Mouse (Mus musculus): ENCODE measurements around the gene Fbxl14. TPM values are rescaled to one million over a fixed set of nuclear protein-coding genes. Genes with fewer than 3 reads are reported as not detected.

Fbxl14 gene
- polyA plus RNA-seq, 1 experiment from 2014 or later: 2.8 TPM

DNA sequence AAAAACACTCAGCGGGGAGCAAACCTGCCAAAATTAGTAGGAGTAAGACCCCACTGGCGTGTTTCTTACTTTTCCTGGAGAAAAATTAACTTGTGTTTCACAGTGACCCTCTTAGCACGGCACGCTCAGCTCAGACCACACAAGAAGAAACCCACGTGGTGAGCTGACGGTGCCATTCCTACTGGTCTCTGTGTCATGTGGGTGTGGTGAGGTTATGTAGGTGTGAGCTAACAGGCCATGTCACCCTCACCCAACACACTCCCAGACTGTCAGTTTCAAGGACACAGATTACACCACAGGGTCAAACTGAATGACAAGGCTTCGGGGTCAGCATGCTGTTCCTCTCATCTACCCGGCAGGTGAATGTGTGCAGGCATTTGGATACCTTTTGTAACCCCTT lies 25.3 kb downstream of the Fbxl14 start:
- WGBS (ENCODE audit: insufficient replicate concordance): 76% methylated on average over 8 of the region's 8 CpGs
- no peaks in the 10 kb centered on the region for H3K9me3 ChIP-seq (replicated peaks)
- ATAC-seq (ENCODE audit: low read depth) (no peak), DNase-seq (no peak)
- no peaks in the 10 kb centered on the region for H3K27me3 ChIP-seq
- no peaks in the 10 kb centered on the region for H3K4me1 ChIP-seq (replicated peaks)
- no peak overlapping the region for H3K4me2 ChIP-seq
- no peak overlapping the region for H3K27ac ChIP-seq
- no peaks in the 10 kb centered on the region for H3K36me3 ChIP-seq
- no peak overlapping the region for H3K4me3 ChIP-seq (replicated peaks)
- no peak overlapping the region for H3K9ac ChIP-seq

DNA sequence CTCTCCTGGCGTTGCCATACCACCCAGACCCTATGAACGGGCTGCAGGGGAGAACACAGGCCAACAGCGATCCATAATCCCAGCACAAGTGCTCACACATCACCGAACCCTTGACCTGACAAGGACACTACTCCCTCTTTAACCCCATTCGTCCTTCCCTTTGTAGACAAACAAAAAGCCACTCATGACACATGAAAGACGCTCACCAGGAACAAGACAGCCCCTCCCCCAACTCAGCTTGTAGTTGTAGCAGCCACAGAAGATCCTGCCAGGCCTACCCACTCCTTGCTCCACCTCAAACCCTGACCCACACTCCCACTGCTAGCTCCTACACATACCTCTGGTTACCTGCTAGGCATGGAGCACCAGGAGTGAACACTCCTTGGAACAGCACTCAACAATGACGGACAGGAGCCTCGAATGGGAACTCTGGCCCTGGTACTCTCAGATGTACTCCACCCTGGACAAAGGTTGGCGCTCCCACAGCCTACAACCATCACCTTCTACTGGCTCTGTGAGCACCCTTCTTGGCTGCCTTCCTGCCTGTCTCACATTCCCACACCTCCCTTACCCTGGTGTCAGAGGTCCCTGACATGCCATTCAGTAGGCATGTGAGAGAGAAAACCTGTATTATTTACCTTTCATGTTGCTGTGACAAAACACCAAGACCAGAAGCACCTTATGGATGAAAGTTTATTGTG lies 26.2 kb downstream of the Fbxl14 start:
- ATAC-seq (ENCODE audit: low read depth): no peak

DNA sequence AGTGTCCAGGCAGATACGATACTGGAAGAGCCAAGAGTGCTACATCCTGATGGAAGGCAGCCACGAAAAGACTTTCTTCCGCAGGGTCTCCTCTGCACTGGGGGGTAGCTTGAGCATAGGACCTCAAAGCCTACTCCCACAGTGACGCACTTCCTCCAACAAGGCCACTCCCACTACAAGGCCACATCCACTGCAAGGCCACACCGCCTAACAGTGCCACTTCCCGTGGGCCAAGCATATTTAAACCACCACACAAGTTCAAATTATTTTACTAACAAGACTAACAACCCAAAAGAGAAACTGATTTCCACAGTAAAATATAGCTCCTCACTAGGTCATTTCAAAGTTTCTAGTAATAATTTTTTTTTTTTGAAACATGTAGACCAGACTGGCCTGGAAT lies 28.8 kb downstream of the Fbxl14 start:
- 79% methylated on average over 6 of the region's 6 CpGs for WGBS (ENCODE audit: insufficient replicate concordance)
- Histone ChIP-seq H3K4me3 (replicated peaks) (no peak overlapping the region), H3K9me3 (replicated peaks) (no peaks in the 10 kb centered on the region), H3K4me2 (no peak overlapping the region), H3K4me1 (replicated peaks) (no peaks in the 10 kb centered on the region), H3K27ac (no peak overlapping the region), H3K9ac (no peak overlapping the region), H3K36me3 (no peaks in the 10 kb centered on the region), H3K27me3 (no peaks in the 10 kb centered on the region)
- ATAC-seq (ENCODE audit: low read depth) (no peak), DNase-seq (no peak)

More for the DNA sequence above, 26.2 kb downstream of the Fbxl14 start:
- Histone ChIP-seq H3K27ac (no peak overlapping the region), H3K4me2 (no peak overlapping the region), H3K9me3 (replicated peaks) (no peaks in the 10 kb centered on the region), H3K4me1 (replicated peaks) (no peaks in the 10 kb centered on the region), H3K27me3 (no peaks in the 10 kb centered on the region), H3K9ac (no peak overlapping the region), H3K36me3 (no peaks in the 10 kb centered on the region), H3K4me3 (replicated peaks) (no peak overlapping the region)
- DNase-seq: no peak
- 65% methylated on average over 9 of the region's 9 CpGs for WGBS (ENCODE audit: insufficient replicate concordance)

DNA sequence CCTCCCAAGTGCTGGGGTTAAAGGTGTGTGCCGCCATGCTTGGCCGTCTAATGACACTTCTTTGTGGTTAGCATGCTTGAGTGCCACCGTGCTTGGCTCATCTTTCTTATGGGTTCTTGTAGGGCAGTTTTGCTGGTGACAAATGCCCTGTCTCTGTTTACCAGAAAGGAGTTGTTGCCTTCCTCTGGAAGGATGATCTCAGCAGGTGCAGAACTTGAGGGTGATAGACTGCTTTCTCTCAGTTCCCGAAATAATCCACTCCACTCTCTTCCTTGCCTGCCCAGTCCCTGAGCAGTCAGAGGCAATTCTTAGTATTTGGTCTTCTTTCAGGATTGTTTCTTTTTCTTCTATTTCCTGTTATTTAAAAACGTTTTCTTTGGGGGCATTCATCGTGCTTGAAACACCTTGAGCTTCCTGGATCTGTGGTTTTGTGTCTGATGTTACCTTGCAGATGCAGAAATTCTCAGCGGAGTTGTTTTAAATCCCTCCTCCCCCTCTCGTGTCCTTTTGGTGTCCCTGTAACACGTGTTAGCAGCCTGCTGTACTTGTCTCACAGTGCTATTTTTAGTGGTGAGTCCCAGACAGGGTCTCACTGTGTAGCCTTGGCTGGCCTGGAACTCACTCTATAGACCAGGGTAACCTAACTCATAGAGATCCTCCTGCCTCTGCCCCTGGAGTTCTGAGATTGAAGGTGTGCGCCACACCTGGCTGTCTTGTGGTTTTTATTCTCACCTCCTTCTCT lies 29.3 kb downstream of the Fbxl14 start:
- H3K9me3 ChIP-seq (replicated peaks): no peaks in the 10 kb centered on the region
- DNase-seq (no peak), ATAC-seq (ENCODE audit: low read depth) (no peak)
- WGBS (ENCODE audit: insufficient replicate concordance): 53% methylated on average over 10 of the region's 10 CpGs
- no peak overlapping the region for H3K4me3 ChIP-seq (replicated peaks)
- no peaks in the 10 kb centered on the region for H3K4me1 ChIP-seq (replicated peaks)
- no peak overlapping the region for H3K27ac ChIP-seq
- no peaks in the 10 kb centered on the region for H3K27me3 ChIP-seq
- H3K9ac ChIP-seq: no peak overlapping the region
- H3K4me2 ChIP-seq: no peak overlapping the region
- H3K36me3 ChIP-seq: no peaks in the 10 kb centered on the region

DNA sequence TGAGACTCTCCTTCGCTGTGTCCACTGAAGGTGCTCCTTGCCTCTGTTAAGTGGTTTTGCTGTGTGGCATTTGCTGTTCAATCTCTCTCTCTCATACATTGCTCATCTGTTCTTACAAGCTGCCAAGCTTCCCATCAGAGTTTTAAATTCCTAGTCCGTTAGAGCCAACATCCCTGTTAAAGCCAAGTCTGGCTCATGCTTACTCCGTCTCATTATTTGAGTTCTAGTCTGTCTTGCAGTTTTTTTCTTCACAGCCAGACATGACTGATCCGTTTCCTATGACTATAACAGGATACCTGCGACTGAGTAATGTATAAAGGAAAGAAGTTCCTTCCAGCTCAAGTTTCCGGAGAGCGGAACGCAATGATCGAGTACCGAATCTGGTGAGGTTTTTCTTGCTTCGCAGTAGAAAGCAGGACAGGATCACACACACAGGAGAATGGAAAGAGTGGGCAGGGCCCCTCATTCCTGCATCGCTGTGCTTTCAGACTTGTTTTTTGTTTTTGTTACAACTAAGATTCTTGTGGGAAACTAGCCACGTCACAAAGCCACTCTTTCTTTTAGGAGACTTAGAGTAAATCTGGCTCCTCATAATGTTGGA lies 30.1 kb downstream of the Fbxl14 start:
- Histone ChIP-seq H3K4me3 (replicated peaks) (no peak overlapping the region), H3K4me2 (no peak overlapping the region), H3K27me3 (no peaks in the 10 kb centered on the region), H3K4me1 (replicated peaks) (no peaks in the 10 kb centered on the region), H3K9ac (no peak overlapping the region), H3K27ac (no peak overlapping the region), H3K36me3 (no peaks in the 10 kb centered on the region), H3K9me3 (replicated peaks) (no peaks in the 10 kb centered on the region)
- ATAC-seq (ENCODE audit: low read depth) (no peak), DNase-seq (no peak)
- 82% methylated on average over 13 of the region's 13 CpGs for WGBS (ENCODE audit: insufficient replicate concordance)

GRCm38 (mm10) chr6:119512701-119513100 lies 33.2 kb downstream of the Fbxl14 start:
- no peak overlapping the region for H3K4me3 ChIP-seq (replicated peaks)
- no peak overlapping the region for H3K27ac ChIP-seq
- no peaks in the 10 kb centered on the region for H3K9me3 ChIP-seq (replicated peaks)
- DNase-seq (no peak), ATAC-seq (ENCODE audit: low read depth) (no peak)
- H3K4me2 ChIP-seq: no peak overlapping the region
- H3K9ac ChIP-seq: no peak overlapping the region
- no peaks in the 10 kb centered on the region for H3K4me1 ChIP-seq (replicated peaks)
- 65% methylated on average over 11 of the region's 11 CpGs for WGBS (ENCODE audit: insufficient replicate concordance)
- no peaks in the 10 kb centered on the region for H3K36me3 ChIP-seq
- no peaks in the 10 kb centered on the region for H3K27me3 ChIP-seq

GRCm38 (mm10) chr6:119513452-119513851 lies 34.0 kb downstream of the Fbxl14 start:
- no peaks in the 10 kb centered on the region for H3K4me1 ChIP-seq (replicated peaks)
- no peak for ATAC-seq (ENCODE audit: low read depth)
- no peaks in the 10 kb centered on the region for H3K27me3 ChIP-seq
- no peak for DNase-seq
- WGBS (ENCODE audit: insufficient replicate concordance): 53% methylated on average over 5 of the region's 5 CpGs
- no peaks in the 10 kb centered on the region for H3K9me3 ChIP-seq (replicated peaks)
- H3K36me3 ChIP-seq: no peaks in the 10 kb centered on the region
- H3K4me2 ChIP-seq: no peak overlapping the region
- no peak overlapping the region for H3K4me3 ChIP-seq (replicated peaks)
- no peak overlapping the region for H3K9ac ChIP-seq
- no peak overlapping the region for H3K27ac ChIP-seq

DNA sequence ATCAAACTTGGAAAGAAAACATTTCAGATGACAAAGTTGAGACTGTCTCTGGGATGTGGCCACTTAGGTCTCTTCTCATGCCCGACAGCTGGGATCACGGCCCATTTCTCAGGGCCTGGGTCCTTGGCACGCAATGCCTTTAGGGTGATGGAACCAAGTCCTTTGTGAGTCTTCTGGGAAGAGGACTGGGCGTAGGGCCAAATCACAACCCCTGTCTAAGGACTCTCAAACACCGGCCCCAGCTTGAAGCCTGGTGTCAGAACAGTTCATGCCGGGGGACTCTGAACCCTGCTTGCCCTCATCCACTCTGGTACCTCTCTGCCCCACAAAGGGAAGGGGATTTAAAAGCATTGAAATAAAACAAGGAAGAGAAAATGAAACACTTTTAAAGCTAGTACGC lies 34.6 kb downstream of the Fbxl14 start:
- Histone ChIP-seq H3K9me3 (replicated peaks) (no peaks in the 10 kb centered on the region), H3K4me2 (no peak overlapping the region), H3K9ac (no peak overlapping the region), H3K4me3 (replicated peaks) (no peak overlapping the region), H3K27me3 (no peaks in the 10 kb centered on the region), H3K4me1 (replicated peaks) (no peaks in the 10 kb centered on the region), H3K27ac (no peak overlapping the region), H3K36me3 (no peaks in the 10 kb centered on the region)
- WGBS (ENCODE audit: insufficient replicate concordance): 74% methylated on average over 7 of the region's 7 CpGs
- no peak for DNase-seq
- ATAC-seq (ENCODE audit: low read depth): no peak

DNA sequence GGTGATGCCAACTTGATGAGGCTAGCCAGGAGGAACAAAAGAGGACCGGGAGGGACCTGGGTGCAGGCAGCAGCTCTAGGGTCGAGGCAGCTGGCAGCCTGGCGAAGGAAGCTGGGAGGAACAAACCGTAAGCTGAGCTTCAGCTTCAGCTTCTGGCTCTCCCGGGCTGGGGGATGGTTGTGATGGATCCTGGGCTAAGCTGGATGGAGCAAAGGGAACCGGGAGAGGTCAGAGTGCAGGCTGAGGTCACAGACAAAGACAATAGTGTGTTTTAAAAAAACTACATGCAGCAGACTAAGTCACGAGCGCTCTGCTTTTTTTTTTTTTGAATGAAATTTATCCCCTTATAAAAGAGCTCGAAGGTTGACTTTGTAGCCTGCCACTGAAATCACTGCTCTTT lies 41.3 kb downstream of the Fbxl14 start:
- Histone ChIP-seq H3K4me3 (replicated peaks) (no peak overlapping the region), H3K36me3 (no peaks in the 10 kb centered on the region), H3K27ac (no peak overlapping the region), H3K9ac (no peak overlapping the region), H3K4me2 (no peak overlapping the region), H3K27me3 (no peaks in the 10 kb centered on the region), H3K9me3 (replicated peaks) (no peaks in the 10 kb centered on the region), H3K4me1 (replicated peaks) (no peaks in the 10 kb centered on the region)
- ATAC-seq (ENCODE audit: low read depth) (no peak), DNase-seq (no peak)
- WGBS (ENCODE audit: insufficient replicate concordance): 42% methylated on average over 9 of the region's 9 CpGs

GRCm38 (mm10) chr6:119521482-119521900 lies 42.0 kb downstream of the Fbxl14 start:
- H3K4me1 ChIP-seq (replicated peaks): no peaks in the 10 kb centered on the region
- no peak overlapping the region for H3K4me2 ChIP-seq
- H3K4me3 ChIP-seq (replicated peaks): no peak overlapping the region
- no peak for DNase-seq
- H3K27ac ChIP-seq: no peak overlapping the region
- no peaks in the 10 kb centered on the region for H3K36me3 ChIP-seq
- H3K9me3 ChIP-seq (replicated peaks): no peaks in the 10 kb centered on the region
- no peaks in the 10 kb centered on the region for H3K27me3 ChIP-seq
- ATAC-seq (ENCODE audit: low read depth): no peak
- no peak overlapping the region for H3K9ac ChIP-seq
- WGBS (ENCODE audit: insufficient replicate concordance): 54% methylated on average over 3 of the region's 3 CpGs

GRCm38 (mm10) chr6:119521931-119522391 lies 42.5 kb downstream of the Fbxl14 start:
- Histone ChIP-seq H3K4me3 (replicated peaks) (no peak overlapping the region), H3K9me3 (replicated peaks) (no peaks in the 10 kb centered on the region), H3K27me3 (no peaks in the 10 kb centered on the region), H3K27ac (no peak overlapping the region), H3K36me3 (no peaks in the 10 kb centered on the region), H3K9ac (no peak overlapping the region), H3K4me1 (replicated peaks) (no peaks in the 10 kb centered on the region), H3K4me2 (no peak overlapping the region)
- ATAC-seq (ENCODE audit: low read depth) (no peak), DNase-seq (no peak)
- 22% methylated on average over 3 of the region's 3 CpGs for WGBS (ENCODE audit: insufficient replicate concordance)

All from liver, embryonic 13.5 days (tissue).